Mouse (Mus musculus) bone marrow, adult 2 months (tissue): ENCODE measurements at regions not wholly inside any gene's neighbourhood (a gene's known extent, or its start where the extent isn't known, plus 50 kb on each side); places are given as distances from the start of the nearest gene placed in this dataset.

Source experiments
- CTCF ChIP-seq: fragments of 200-500 bp; IDR thresholded peaks from 2 replicates; pipeline ENCODE4 v1.5.1; 2011; ENCODE audit warnings: low read length, control low read depth; ENCODE audit not compliant: control insufficient read depth, insufficient read depth
- POLR2A ChIP-seq: fragments of 200-500 bp; IDR thresholded peaks from 2 replicates; pipeline ENCODE4 v1.6.1; 2011; ENCODE audit warnings: low read depth, mild to moderate bottlenecking, control low read depth, low read length, borderline replicate concordance; ENCODE audit not compliant: control insufficient read depth

GRCm38 (mm10) chr10:37666535-37666934 lies 527.8 kb upstream of the Marcks start:
- TF ChIP-seq POLR2A: no peak
- no peak for TF ChIP-seq CTCF
